ENCODE assay signal across 11 mouse cellular contexts in the genomic region with DNA sequence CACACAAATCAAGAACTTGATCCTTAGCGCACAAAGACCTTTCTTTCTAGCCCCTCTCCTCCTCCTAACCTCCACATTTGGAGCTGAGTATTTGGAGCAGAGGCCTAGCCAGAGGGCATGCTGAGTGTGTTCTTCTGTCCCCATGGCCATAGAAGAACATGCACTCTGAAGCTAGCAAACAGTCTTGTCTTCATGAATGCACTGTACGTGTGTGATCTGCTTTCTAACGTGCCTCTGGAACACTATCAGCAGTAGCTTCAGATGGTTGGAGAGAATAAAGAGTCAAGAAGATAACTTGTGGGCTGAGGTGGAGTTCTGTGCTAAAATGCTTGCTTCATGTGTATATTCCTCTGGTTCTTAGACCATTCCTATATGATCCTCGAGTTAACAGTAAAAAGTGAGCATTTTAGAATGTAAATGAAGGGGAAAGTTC. TPM values are rescaled to one million over a fixed set of nuclear protein-coding genes. Genes with fewer than 3 reads are reported as not detected.
DNase-seq lines count a peak whose midpoint lies in the region; ATAC-seq and TF ChIP-seq lines count a peak whose summit lies in the region.
"Had no signal": no experiment of that assay in that cellular context is flagged by ENCODE, and none has a peak within 500 bp of the region (broad histone marks: within the 10 kb centered on the region; RNA-seq: fewer than 3 reads in every experiment).

No protein-coding gene starts in this region.

- H3K27ac ChIP-seq in heart, embryonic 14.5 days (replicated peaks in 1 of 2; ENCODE audit: control insufficient read depth in 1 of 2, insufficient read depth in 1 of 2, low read depth in 2 of 2, low read length in 2 of 2) = peak overlapping the region; percentile 63 to 68
- peak overlapping the region; percentile 63 for H3K27ac ChIP-seq in neural tube, embryonic 11.5 days (ENCODE audit: low read depth, low read length)
- H3K27ac ChIP-seq in limb, embryonic 10.5 days = peak overlapping the region; percentile 90
- peak overlapping the region; percentile 51; the same call in 1 of the 2 replicates for H3K27ac ChIP-seq in neural tube, embryonic 15.5 days (replicated peaks)
- H3K27ac ChIP-seq in layer of hippocampus, adult 2 months = no peak overlapping the region
- H3K27ac ChIP-seq: neural tube, embryonic 12.5 days had no signal

- no peak for TF ChIP-seq CTCF in layer of hippocampus, adult 2 months (conservative IDR thresholded peaks at IDR 0.05)

- H3K36me3 ChIP-seq in heart, embryonic 14.5 days (ENCODE audit: control insufficient read depth, insufficient read depth, low read length) = 0 out of 2 replicates have a peak, but pooled peaks cover 3% of the 10 kb centered on the region
- H3K36me3 ChIP-seq in neural tube, embryonic 11.5 days (ENCODE audit: control insufficient read depth, insufficient read depth, low read length) = no peaks in the 10 kb centered on the region
- H3K36me3 ChIP-seq in limb, embryonic 10.5 days = peaks cover 5% of the 10 kb centered on the region
- no peaks in the 10 kb centered on the region for H3K36me3 ChIP-seq in neural tube, embryonic 15.5 days
- H3K36me3 ChIP-seq: neural tube, embryonic 12.5 days had no signal

- H3K4me1 ChIP-seq in heart, embryonic 14.5 days (ENCODE audit: control insufficient read depth in 2 of 2, insufficient read depth in 2 of 2, low read length in 2 of 2) = peaks cover 36 to 56% of the 10 kb centered on the region in 2 experiments
- peaks cover 17% of the 10 kb centered on the region for H3K4me1 ChIP-seq in neural tube, embryonic 11.5 days (ENCODE audit: control insufficient read depth, insufficient read depth, low read length)
- H3K4me1 ChIP-seq in limb, embryonic 10.5 days = peaks cover 82% of the 10 kb centered on the region
- peaks cover 46% of the 10 kb centered on the region for H3K4me1 ChIP-seq in neural tube, embryonic 15.5 days

- H3K4me3 ChIP-seq in heart, embryonic 14.5 days (ENCODE audit: control insufficient read depth in 1 of 2, insufficient read depth in 1 of 2, low read depth in 1 of 2, low read length in 2 of 2) = no peak overlapping the region
- no peak overlapping the region for H3K4me3 ChIP-seq in neural tube, embryonic 11.5 days (ENCODE audit: low read depth, low read length)
- no peak overlapping the region for H3K4me3 ChIP-seq in limb, embryonic 10.5 days
- H3K4me3 ChIP-seq in neural tube, embryonic 15.5 days (replicated peaks) = no peak overlapping the region
- H3K4me3 ChIP-seq in layer of hippocampus, adult 2 months = no peak overlapping the region
- H3K4me3 ChIP-seq: neural tube, embryonic 12.5 days had no signal

- ATAC-seq in heart, embryonic 14.5 days (ENCODE audit: insufficient number of reproducible peaks, insufficient read depth, low FRiP score, low read depth) = no peak
- ATAC-seq in neural tube, embryonic 11.5 days (ENCODE audit: insufficient read depth, low FRiP score, low TSS enrichment) = no peak
- ATAC-seq in neural tube, embryonic 15.5 days (ENCODE audit: low FRiP score) = no peak

- H3K4me2 ChIP-seq in heart, embryonic 14.5 days (ENCODE audit: low read length) = no peak overlapping the region
- no peak overlapping the region for H3K4me2 ChIP-seq in neural tube, embryonic 11.5 days (ENCODE audit: low read depth)
- H3K4me2 ChIP-seq in neural tube, embryonic 15.5 days = no peak overlapping the region
- H3K4me2 ChIP-seq: neural tube, embryonic 12.5 days had no signal

- WGBS in heart, embryonic 14.5 days = 46% methylated on average over 4 of the region's 4 CpGs
- 44% methylated on average over 4 of the region's 4 CpGs for WGBS in neural tube, embryonic 11.5 days
- WGBS in limb, embryonic 10.5 days = 62% methylated on average over 4 of the region's 4 CpGs
- WGBS in neural tube, embryonic 15.5 days = 59% methylated on average over 4 of the region's 4 CpGs

- no peak overlapping the region for H3K9ac ChIP-seq in heart, embryonic 14.5 days (ENCODE audit: low read length)
- no peak overlapping the region for H3K9ac ChIP-seq in neural tube, embryonic 11.5 days (ENCODE audit: low read length)
- H3K9ac ChIP-seq in neural tube, embryonic 15.5 days (replicated peaks) = no peak overlapping the region
- H3K9ac ChIP-seq: neural tube, embryonic 12.5 days had no signal

- H3K9me3 ChIP-seq in heart, embryonic 14.5 days (ENCODE audit: control insufficient read depth, low read length) = no peaks in the 10 kb centered on the region
- no peaks in the 10 kb centered on the region for H3K9me3 ChIP-seq in neural tube, embryonic 11.5 days (ENCODE audit: control insufficient read depth, low read length)
- no peaks in the 10 kb centered on the region for H3K9me3 ChIP-seq in limb, embryonic 10.5 days (replicated peaks)
- H3K9me3 ChIP-seq in neural tube, embryonic 15.5 days (replicated peaks) = no peaks in the 10 kb centered on the region
- H3K9me3 ChIP-seq: neural tube, embryonic 12.5 days had no signal

- no peaks in the 10 kb centered on the region for H3K27me3 ChIP-seq in heart, embryonic 14.5 days (ENCODE audit: control insufficient read depth, insufficient read depth, low read length)
- H3K27me3 ChIP-seq in neural tube, embryonic 11.5 days (ENCODE audit: control insufficient read depth, insufficient read depth, low read length) = no peaks in the 10 kb centered on the region
- no peaks in the 10 kb centered on the region for H3K27me3 ChIP-seq in limb, embryonic 10.5 days (ENCODE audit: low read depth, poor library complexity, severe bottlenecking)
- H3K27me3 ChIP-seq in neural tube, embryonic 15.5 days (replicated peaks) = no peaks in the 10 kb centered on the region
- H3K27me3 ChIP-seq: CH12.LX; neural tube, embryonic 12.5 days had no signal

- no peak for DNase-seq in heart, adult 8-10 months (ENCODE audit: low spot score)
- no peak for DNase-seq in neural tube, embryonic 11.5 days (ENCODE audit: low spot score)
- DNase-seq in neural tube, embryonic 10.5 days (ENCODE audit: extremely low spot score, low spot score) = no peak
- DNase-seq in limb, embryonic 10.5 days (ENCODE audit: low spot score) = no peak
- DNase-seq in spleen, adult 18-20 months = no peak
- no peak for DNase-seq in layer of hippocampus, adult 2 months (ENCODE audit: low spot score in 2 of 2)
- DNase-seq: adrenal gland, postnatal 14 days had no signal

RNA-seq across cellular contexts. Expression of gene Cyth3, which starts 33.3 kb away (rescaled TPM):
- 49.2 and 56.2 TPM in 2 replicates for polyA plus RNA-seq in heart, embryonic 14.5 days (2014; fragmentation: Nextera tagmentation; extraction: Ambion mirVana)
- total RNA-seq in heart, adult 8-10 months (2022) = 10 to 100 TPM; 23.1 to 33.1 (median 27.4) TPM
- polyA plus RNA-seq in neural tube, embryonic 11.5 days (2014; fragmentation: Nextera tagmentation; extraction: Ambion mirVana) = 40.0 and 42.2 TPM in 2 replicates
- 47.5 and 59.2 TPM in 2 replicates for polyA plus RNA-seq in limb, embryonic 10.5 days (2016; fragmentation: Nextera tagmentation; extraction: Ambion mirVana)
- polyA plus RNA-seq in neural tube, embryonic 15.5 days (2015; fragmentation: Nextera tagmentation; extraction: Ambion mirVana) = 42.2 and 43.2 TPM in 2 replicates
- 10 to 100 TPM; 43.7 to 46.1 TPM for total RNA-seq in layer of hippocampus, adult 2 months (2021)
